26 mouse cellular contexts compared by ENCODE assay signal in genomic region chr9:111575889-111576288, GRCm38 (mm10).
DNase-seq lines count a peak whose midpoint lies in the region; ATAC-seq and TF ChIP-seq lines count a peak whose summit lies in the region.
"Had no signal": no experiment of that assay in that cellular context is flagged by ENCODE, and none has a peak within 500 bp of the region (broad histone marks: within the 10 kb centered on the region; RNA-seq: fewer than 3 reads in every experiment).

No protein-coding gene starts in this region.

- WGBS in intestine, embryonic 14.5 days: 36% methylated on average over 4 of the region's 4 CpGs
- WGBS in intestine, postnatal 0 days: 48% methylated on average over 4 of the region's 4 CpGs
- WGBS in hindbrain, embryonic 11.5 days: 32% methylated on average over 4 of the region's 4 CpGs

- H3K4me1 ChIP-seq in intestine, embryonic 14.5 days (replicated peaks; ENCODE audit: control insufficient read depth, insufficient read depth, low read length): no peaks in the 10 kb centered on the region
- no peaks in the 10 kb centered on the region for H3K4me1 ChIP-seq in intestine, postnatal 0 days (replicated peaks; ENCODE audit: control insufficient read depth, insufficient read depth, low read length)
- H3K4me1 ChIP-seq in hindbrain, embryonic 11.5 days (replicated peaks; ENCODE audit: control insufficient read depth, insufficient read depth, low read length): no peaks in the 10 kb centered on the region
- H3K4me1 ChIP-seq: embryonic facial prominence, embryonic 13.5 days; embryonic facial prominence, embryonic 15.5 days; forebrain, embryonic 12.5 days had no signal

- H3K4me3 ChIP-seq in intestine, embryonic 14.5 days (ENCODE audit: low read depth, low read length): no peak overlapping the region
- H3K4me3 ChIP-seq in intestine, postnatal 0 days (ENCODE audit: low read depth, low read length): no peak overlapping the region
- H3K4me3 ChIP-seq in hindbrain, embryonic 11.5 days (ENCODE audit: low read depth, low read length): no peak overlapping the region
- H3K4me3 ChIP-seq: embryonic facial prominence, embryonic 13.5 days; embryonic facial prominence, embryonic 15.5 days; erythroblast, embryonic 14.5 days; forebrain, embryonic 10.5 days; forebrain, embryonic 12.5 days had no signal

- no peaks in the 10 kb centered on the region for H3K9me3 ChIP-seq in intestine, embryonic 14.5 days (ENCODE audit: control insufficient read depth, low read length)
- no peaks in the 10 kb centered on the region for H3K9me3 ChIP-seq in intestine, postnatal 0 days (ENCODE audit: control insufficient read depth)
- no peaks in the 10 kb centered on the region for H3K9me3 ChIP-seq in hindbrain, embryonic 11.5 days (ENCODE audit: control insufficient read depth, low read length)
- H3K9me3 ChIP-seq: embryonic facial prominence, embryonic 13.5 days; embryonic facial prominence, embryonic 15.5 days; forebrain, embryonic 10.5 days; forebrain, embryonic 12.5 days had no signal

- H3K36me3 ChIP-seq in intestine, embryonic 14.5 days (ENCODE audit: control insufficient read depth, insufficient read depth, low read length): no peaks in the 10 kb centered on the region
- no peaks in the 10 kb centered on the region for H3K36me3 ChIP-seq in intestine, postnatal 0 days (ENCODE audit: control insufficient read depth, insufficient read depth)
- H3K36me3 ChIP-seq in hindbrain, embryonic 11.5 days (ENCODE audit: control insufficient read depth, insufficient read depth, low read length): no peaks in the 10 kb centered on the region
- H3K36me3 ChIP-seq: embryonic facial prominence, embryonic 13.5 days; embryonic facial prominence, embryonic 15.5 days; forebrain, embryonic 10.5 days; forebrain, embryonic 12.5 days; G1E had no signal

- ATAC-seq in intestine, embryonic 14.5 days (replicated peaks; ENCODE audit: low FRiP score, low TSS enrichment, low read depth): no peak
- no peak for ATAC-seq in intestine, postnatal 0 days
- no peak for ATAC-seq in hindbrain, embryonic 11.5 days (ENCODE audit: low FRiP score)
- ATAC-seq: activated CD4-positive, CD25-positive, alpha-beta regulatory T cell, adult 4 months; forebrain, embryonic 14.5 days; forebrain, embryonic 16.5 days; Patski had no signal

- H3K27ac ChIP-seq in intestine, embryonic 14.5 days (ENCODE audit: low read depth): no peak overlapping the region
- no peak overlapping the region for H3K27ac ChIP-seq in intestine, postnatal 0 days (ENCODE audit: low read depth, low read length)
- H3K27ac ChIP-seq in hindbrain, embryonic 11.5 days (ENCODE audit: low read depth, low read length): no peak overlapping the region
- H3K27ac ChIP-seq: embryonic facial prominence, embryonic 13.5 days; embryonic facial prominence, embryonic 15.5 days; forebrain, embryonic 10.5 days; forebrain, embryonic 12.5 days had no signal

- H3K4me2 ChIP-seq in intestine, embryonic 14.5 days (ENCODE audit: low read length): no peak overlapping the region
- no peak overlapping the region for H3K4me2 ChIP-seq in intestine, postnatal 0 days (replicated peaks; ENCODE audit: low read depth)
- H3K4me2 ChIP-seq in hindbrain, embryonic 11.5 days (replicated peaks; ENCODE audit: low read depth, low read length): no peak overlapping the region
- H3K4me2 ChIP-seq: embryonic facial prominence, embryonic 13.5 days; embryonic facial prominence, embryonic 15.5 days; forebrain, embryonic 12.5 days had no signal

- TF ChIP-seq CTCF in intestine, postnatal 0 days (IDR thresholded peaks at IDR 0.05; ENCODE audit: low read depth): no peak

- H3K27me3 ChIP-seq in intestine, embryonic 14.5 days (replicated peaks; ENCODE audit: control insufficient read depth, insufficient read depth, low read length): no peaks in the 10 kb centered on the region
- no peaks in the 10 kb centered on the region for H3K27me3 ChIP-seq in intestine, postnatal 0 days (replicated peaks; ENCODE audit: control insufficient read depth, insufficient read depth, low read length)
- no peaks in the 10 kb centered on the region for H3K27me3 ChIP-seq in hindbrain, embryonic 11.5 days (ENCODE audit: control insufficient read depth, insufficient read depth, low read length)
- H3K27me3 ChIP-seq: embryonic facial prominence, embryonic 15.5 days; forebrain, embryonic 12.5 days; Patski had no signal

- DNase-seq in intestine, embryonic 14.5 days (ENCODE audit: low spot score): peak; percentile 25
- peak; percentile 83 for DNase-seq in ES-CJ7 (ENCODE audit: low read depth, low spot score)
- peak; percentile 81 for DNase-seq in R1 (ENCODE audit: low read depth, low spot score)
- DNase-seq in thymus, adult 18-20 months: no peak
- no peak for DNase-seq in adrenal gland, postnatal 36 days
- DNase-seq in hindbrain, embryonic 11.5 days (ENCODE audit: low spot score): no peak
- DNase-seq: adrenal gland, adult 8-10 months; adrenal gland, postnatal 14 days; cerebellum, adult 11 months; cerebellum, adult 18-20 months; cerebellum, adult 8-10 months; cerebellum, adult 9-11 months; cerebellum, postnatal 14 days; cerebellum, postnatal 36 days; embryo, embryonic 11 days had no signal

- no peak overlapping the region for H3K9ac ChIP-seq in intestine, embryonic 14.5 days (ENCODE audit: low read length)
- no peak overlapping the region for H3K9ac ChIP-seq in intestine, postnatal 0 days (ENCODE audit: low read depth, low read length)
- no peak overlapping the region for H3K9ac ChIP-seq in hindbrain, embryonic 11.5 days (ENCODE audit: low read depth, low read length)
- H3K9ac ChIP-seq: embryonic facial prominence, embryonic 13.5 days; embryonic facial prominence, embryonic 15.5 days; forebrain, embryonic 12.5 days had no signal

Comparison
In these comparisons a context has a peak if more than half of its experiments do, and no peak if none do; other contexts are left out.
1. DNase-seq: peak in intestine, embryonic 14.5 days (single experiment), ES-CJ7 (single experiment) and R1 (single experiment); none in thymus, adult 18-20 months (0 of 2), adrenal gland, postnatal 36 days (0 of 2) and hindbrain, embryonic 11.5 days (single experiment).